In genomic region chr2:70649471-70649870, GRCm38 (mm10) we compare ENCODE assay signal across 28 mouse cellular contexts. TPM values are rescaled to one million over a fixed set of nuclear protein-coding genes. Genes with fewer than 3 reads are reported as not detected.
"Had no signal": no experiment of that assay in that cellular context is flagged by ENCODE, and none has a peak within 500 bp of the region (broad histone marks: within the 10 kb centered on the region; RNA-seq: fewer than 3 reads in every experiment).

No protein-coding gene starts in this region.

- H3K4me2 ChIP-seq: heart, embryonic 13.5 days; heart, embryonic 15.5 days; hindbrain, embryonic 12.5 days; hindbrain, embryonic 14.5 days; intestine, embryonic 15.5 days; limb, embryonic 12.5 days; liver, embryonic 11.5 days; liver, embryonic 13.5 days; liver, embryonic 15.5 days had no signal

- H3K36me3 ChIP-seq: heart, embryonic 13.5 days; heart, embryonic 15.5 days; hindbrain, embryonic 10.5 days; hindbrain, embryonic 12.5 days; intestine, embryonic 15.5 days; limb, embryonic 10.5 days; limb, embryonic 12.5 days; liver, embryonic 13.5 days; liver, embryonic 15.5 days had no signal

- H3K9ac ChIP-seq: heart, embryonic 13.5 days; heart, embryonic 15.5 days; hindbrain, embryonic 12.5 days; hindbrain, embryonic 14.5 days; intestine, embryonic 15.5 days; limb, embryonic 12.5 days; liver, embryonic 13.5 days; liver, embryonic 15.5 days had no signal

- H3K4me1 ChIP-seq: heart, embryonic 13.5 days; heart, embryonic 15.5 days; hindbrain, embryonic 12.5 days; intestine, embryonic 15.5 days; limb, embryonic 12.5 days had no signal

- H3K4me3 ChIP-seq: gastrocnemius, adult 2 months; heart, adult 2 months; heart, embryonic 13.5 days; heart, embryonic 15.5 days; hindbrain, embryonic 10.5 days; hindbrain, embryonic 12.5 days; intestine, embryonic 15.5 days; layer of hippocampus, adult 2 months; left cerebral cortex, adult 2 months; limb, embryonic 10.5 days; limb, embryonic 12.5 days; liver, embryonic 13.5 days; liver, embryonic 15.5 days had no signal

- H3K27ac ChIP-seq: gastrocnemius, adult 2 months; heart, adult 2 months; heart, embryonic 13.5 days; heart, embryonic 15.5 days; hindbrain, embryonic 10.5 days; hindbrain, embryonic 12.5 days; hindbrain, embryonic 14.5 days; intestine, embryonic 15.5 days; layer of hippocampus, adult 2 months; left cerebral cortex, adult 2 months; limb, embryonic 10.5 days; limb, embryonic 12.5 days; liver, embryonic 13.5 days; liver, embryonic 15.5 days had no signal

- H3K27me3 ChIP-seq: heart, embryonic 13.5 days; heart, embryonic 15.5 days; hindbrain, embryonic 12.5 days; intestine, embryonic 15.5 days; limb, embryonic 12.5 days; liver, embryonic 15.5 days had no signal

- ATAC-seq: hindbrain, embryonic 16.5 days; inflammation-experienced regulatory T-cells, adult 6 months; intestine, embryonic 15.5 days; intestine, postnatal 0 days had no signal

- H3K9me3 ChIP-seq: heart, embryonic 13.5 days; heart, embryonic 15.5 days; hindbrain, embryonic 10.5 days; hindbrain, embryonic 12.5 days; intestine, embryonic 15.5 days; limb, embryonic 10.5 days; limb, embryonic 12.5 days; liver, embryonic 13.5 days; liver, embryonic 15.5 days had no signal

- DNase-seq: gastrocnemius, adult 2 months; gastrocnemius, postnatal 10 days; gastrocnemius, postnatal 25 days; heart, adult 2 months; heart, postnatal 4 days; kidney, adult 18-20 months; kidney, adult 8-10 months; kidney, postnatal 10 days; kidney, postnatal 25 days; kidney, postnatal 4 days; liver, embryonic 13.5 days had no signal

RNA-seq across cellular contexts. Expression of gene Gm26558, which starts 12.4 kb away (rescaled TPM):
- total RNA-seq: gastrocnemius, adult 2 months; gastrocnemius, postnatal 10 days; gastrocnemius, postnatal 25 days; gastrocnemius, postnatal 4 days; heart, adult 2 months; heart, postnatal 25 days; layer of hippocampus, adult 2 months had no signal
- polyA plus RNA-seq: heart, adult 2 months; inflammation-experienced regulatory T-cells, adult 6 months had no signal
